In genomic region chr5:73431581-73431980, GRCm38 (mm10) we compare ENCODE assay signal across 9 mouse cellular contexts. TPM values are rescaled to one million over a fixed set of nuclear protein-coding genes. Genes with fewer than 3 reads are reported as not detected.
DNase-seq lines count a peak whose midpoint lies in the region; ATAC-seq and TF ChIP-seq lines count a peak whose summit lies in the region.
"Had no signal": no experiment of that assay in that cellular context is flagged by ENCODE, and none has a peak within 500 bp of the region (broad histone marks: within the 10 kb centered on the region; RNA-seq: fewer than 3 reads in every experiment).

No protein-coding gene starts in this region.

- H3K4me3 ChIP-seq in forebrain, postnatal 0 days (ENCODE audit: low read depth, low read length), result no peak overlapping the region
- no peak overlapping the region for H3K4me3 ChIP-seq in hindbrain, embryonic 12.5 days

- H3K27ac ChIP-seq in forebrain, postnatal 0 days (ENCODE audit: low read depth, low read length), result no peak overlapping the region
- no peak overlapping the region for H3K27ac ChIP-seq in hindbrain, embryonic 12.5 days
- H3K27ac ChIP-seq: macrophage had no signal

- H3K4me1 ChIP-seq in forebrain, postnatal 0 days (ENCODE audit: insufficient read depth), result no peaks in the 10 kb centered on the region
- no peaks in the 10 kb centered on the region; the same call in 1 of the 2 replicates for H3K4me1 ChIP-seq in hindbrain, embryonic 12.5 days

- TF ChIP-seq CTCF in forebrain, postnatal 0 days (IDR thresholded peaks at IDR 0.05; ENCODE audit: low read depth), result peak; percentile 94

- no peaks in the 10 kb centered on the region for H3K27me3 ChIP-seq in forebrain, postnatal 0 days (ENCODE audit: insufficient read depth, low read length)
- H3K27me3 ChIP-seq in hindbrain, embryonic 12.5 days, result no peaks in the 10 kb centered on the region

- peak; percentile 42 for DNase-seq in Muller cell, postnatal 12 days (ENCODE audit: inconsistent ontology term)
- peak; percentile 60 for DNase-seq in cerebellum, adult 11 months
- peak; percentile 93 for DNase-seq in forebrain, postnatal 0 days
- DNase-seq in layer of hippocampus, postnatal 25 days (ENCODE audit: extremely low spot score in 1 of 2, low spot score in 1 of 2), result peak; percentile 73 to 89
- DNase-seq in lung, postnatal 4 days, result peak; percentile 71 to 79
- DNase-seq in right cerebral cortex, postnatal 4 days, result peak; percentile 86

- 0 out of 2 replicates have a peak overlapping the region, but pooled peaks have one; percentile 15 for H3K4me2 ChIP-seq in forebrain, postnatal 0 days (ENCODE audit: low read depth)
- H3K4me2 ChIP-seq in hindbrain, embryonic 12.5 days (replicated peaks), result peak overlapping the region; percentile 30

- 19% methylated on average over 14 of the region's 14 CpGs for WGBS in forebrain, postnatal 0 days
- 22% methylated on average over 14 of the region's 14 CpGs for WGBS in hindbrain, embryonic 12.5 days

- ATAC-seq in forebrain, postnatal 0 days, result peak; percentile 96
- peak; percentile 86 for ATAC-seq in hindbrain, embryonic 12.5 days (ENCODE audit: low FRiP score)
- ATAC-seq in erythroblast, adult 5-6 weeks (replicated peaks; ENCODE audit: low FRiP score, poor library complexity, severe bottlenecking), result no peak

- no peaks in the 10 kb centered on the region for H3K36me3 ChIP-seq in forebrain, postnatal 0 days (ENCODE audit: insufficient read depth)
- H3K36me3 ChIP-seq in hindbrain, embryonic 12.5 days, result no peaks in the 10 kb centered on the region

- no peaks in the 10 kb centered on the region for H3K9me3 ChIP-seq in forebrain, postnatal 0 days (ENCODE audit: low read length)
- H3K9me3 ChIP-seq in hindbrain, embryonic 12.5 days (replicated peaks), result no peaks in the 10 kb centered on the region

- H3K9ac ChIP-seq in forebrain, postnatal 0 days, result peak overlapping the region; percentile 40
- no peak overlapping the region for H3K9ac ChIP-seq in hindbrain, embryonic 12.5 days

RNA-seq across cellular contexts. Expression of gene Cwh43, which starts 25.7 kb away (rescaled TPM):
- 0.14 and 1.5 TPM in 2 replicates for total RNA-seq in forebrain, postnatal 0 days (2014; rRNA removed)
- 0.51 and 0.65 TPM in 2 replicates for polyA plus RNA-seq in forebrain, postnatal 0 days (2015; fragmentation: Nextera tagmentation; extraction: Ambion mirVana)
- 0.20 TPM in 1 of 2 replicates, not detected in the other for polyA plus RNA-seq in hindbrain, embryonic 12.5 days (2016; fragmentation: Nextera tagmentation; extraction: Ambion mirVana)
- 1 to 10 TPM in 1 of 2 experiments, under 1 TPM in 1; 0.62 to 1.3 TPM for total RNA-seq in layer of hippocampus, postnatal 25 days (2021)
- total RNA-seq in erythroblast, adult 5-6 weeks (2015; ENCODE audit: low replicate concordance), result not detected in 2 replicates
- total RNA-seq in erythroblast, adult 5-6 weeks (2017; ENCODE audit: low replicate concordance), result not detected in 2 replicates
- polyA plus RNA-seq: macrophage had no signal

RNA-seq across cellular contexts. Expression of gene Dcun1d4, which starts 49.2 kb away (rescaled TPM):
- total RNA-seq in forebrain, postnatal 0 days (2014; rRNA removed), result 27.4 and 28.2 TPM in 2 replicates
- 33.7 and 42.4 TPM in 2 replicates for polyA plus RNA-seq in forebrain, postnatal 0 days (2015; fragmentation: Nextera tagmentation; extraction: Ambion mirVana)
- polyA plus RNA-seq in hindbrain, embryonic 12.5 days (2016; fragmentation: Nextera tagmentation; extraction: Ambion mirVana), result 58.4 and 67.4 TPM in 2 replicates
- total RNA-seq in layer of hippocampus, postnatal 25 days (2021), result 100 to 1,000 TPM; 114 to 122 TPM
- 0.21 and 1.3 TPM in 2 replicates for total RNA-seq in erythroblast, adult 5-6 weeks (2015; ENCODE audit: low replicate concordance)
- total RNA-seq in erythroblast, adult 5-6 weeks (2017; ENCODE audit: low replicate concordance), result 0.70 and 7.4 TPM in 2 replicates

Comparison
In these comparisons a context has a peak if more than half of its experiments do, and no peak if none do; other contexts are left out.
1. DNase-seq: peak in every context shown above with its lines; median percentile 93 in forebrain, postnatal 0 days; 86 in right cerebral cortex, postnatal 4 days; 81 in layer of hippocampus, postnatal 25 days; 75 in lung, postnatal 4 days; 60 in cerebellum, adult 11 months; 42 in Muller cell, postnatal 12 days.